Mouse (Mus musculus) megakaryocyte, embryonic 14.5 days (primary cell): ENCODE results near the gene Rfc1.

Experiments used
- FLI1 ChIP-seq: IDR thresholded peaks from 2 replicates; pipeline ENCODE4 v1.6.1; 2012; ENCODE audit warnings: low read length, inconsistent platforms, mixed read lengths
- GATA1 ChIP-seq: IDR thresholded peaks from 3 replicates; pipeline ENCODE4 v1.6.1; 2012; ENCODE audit warnings: mixed read lengths, low read length, inconsistent platforms, borderline replicate concordance

DNA sequence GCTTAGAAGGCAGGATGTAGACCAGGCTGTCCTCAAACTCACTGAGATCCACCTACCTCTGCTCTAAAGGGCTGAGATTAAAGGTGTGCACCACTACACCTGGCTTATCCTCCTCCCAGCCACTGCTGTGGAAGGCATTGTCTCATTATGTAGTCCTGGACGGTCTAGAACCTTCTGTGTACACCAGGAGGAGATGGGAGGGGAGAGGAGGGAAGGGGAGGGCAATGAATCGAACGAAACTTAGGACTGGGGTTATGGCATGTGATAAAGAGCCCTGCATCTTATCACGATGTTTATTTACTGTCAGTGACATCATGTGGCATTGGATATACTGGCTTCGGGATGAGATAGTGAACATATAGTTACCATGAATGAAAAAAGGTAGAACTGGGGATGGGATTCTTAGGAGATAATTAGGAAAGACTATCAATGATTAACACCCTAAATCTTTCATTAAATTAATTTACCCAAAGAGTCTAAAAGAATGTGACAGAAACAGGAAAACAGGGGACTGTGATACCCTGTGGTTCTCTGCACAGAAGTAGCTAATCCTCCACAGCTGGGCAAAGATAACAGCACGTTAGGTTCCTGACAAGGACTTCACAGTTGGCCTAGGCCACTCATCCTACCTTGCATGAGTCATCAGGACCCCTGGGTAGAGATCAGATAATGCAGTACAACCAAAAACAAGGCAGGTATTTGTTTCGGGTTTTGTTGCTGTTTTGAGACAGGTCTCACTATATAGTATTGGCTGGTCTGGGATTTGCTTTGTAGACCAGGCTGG is 37.1 kb downstream of the Rfc1 start:
- no peak for TF ChIP-seq GATA1
- TF ChIP-seq FLI1 = no peak
